Mouse (Mus musculus) neural tube, embryonic 12.5 days (tissue): ENCODE measurements around the gene Stard13. TPM values are rescaled to one million over a fixed set of nuclear protein-coding genes. Genes with fewer than 3 reads are reported as not detected.
A peak's percentile ranks its signal among the peaks of the same experiment; 100 is the strongest.

Experiments used
- ATAC-seq: fragments of 200-750 bp; cut with Nextera tagmentation; 2 replicates; pipeline ENCODE4 v1.8.0; 2017; ENCODE audit warnings: low read depth, mild to moderate bottlenecking, moderate TSS enrichment, moderate library complexity; ENCODE audit not compliant: low FRiP score
- H3K27ac ChIP-seq: fragments of 300-500 bp; sonication (generic); 2 replicates; pipeline ENCODE4 v1.5.1; 2016
- H3K27me3 ChIP-seq: fragments of 300-500 bp; sonication (generic); replicated peaks from 2 replicates; pipeline ENCODE4 v1.6.1; 2016; ENCODE audit warnings: mild to moderate bottlenecking
- H3K36me3 ChIP-seq: fragments of 300-500 bp; sonication (generic); 2 replicates; pipeline ENCODE4 v1.6.1; 2016; ENCODE audit warnings: mild to moderate bottlenecking
- H3K4me1 ChIP-seq: fragments of 300-500 bp; sonication (generic); 2 replicates; pipeline ENCODE4 v1.6.1; 2016
- H3K4me2 ChIP-seq: fragments of 300-500 bp; sonication (generic); replicated peaks from 2 replicates; pipeline ENCODE4 v1.6.1; 2016; ENCODE audit warnings: mild to moderate bottlenecking
- H3K4me3 ChIP-seq: fragments of 300-500 bp; sonication (generic); 2 replicates; pipeline ENCODE4 v1.5.1; 2016
- H3K9ac ChIP-seq: fragments of 300-500 bp; sonication (generic); 2 replicates; pipeline ENCODE4 v1.6.1; 2016; ENCODE audit warnings: mild to moderate bottlenecking
- H3K9me3 ChIP-seq: fragments of 300-500 bp; sonication (generic); 2 replicates; pipeline ENCODE4 v1.6.1; 2016; ENCODE audit warnings: mild to moderate bottlenecking
- WGBS: fragments of 180-500 bp; shearing (Covaris S2); methylation state at CpG from one replicate; pipeline ENCODE4 v1.1.7; 2016; 5-methylcytosine and 5-hydroxymethylcytosine counted together
- polyA plus RNA-seq: library from polyadenylated mRNA; unstranded; fragments of >200 nt; fragmentation: Nextera tagmentation; extraction: Ambion mirVana; gene quantifications from 2 replicates; pipeline ENCODE4 v1.2.1, GENCODE M21; 2016

The Stard13 gene
- polyA plus RNA-seq, 1 experiment from 2014 or later = 11.2 TPM

GRCm38 (mm10) chr5:151148079-151148478 lies 85.6 kb downstream of the Stard13 start:
- H3K4me3 ChIP-seq = no peak overlapping the region
- H3K27ac ChIP-seq = no peak overlapping the region
- H3K4me2 ChIP-seq = no peak overlapping the region
- H3K27me3 ChIP-seq = no peaks in the 10 kb centered on the region
- H3K36me3 ChIP-seq = no peaks in the 10 kb centered on the region
- peaks cover 12% of the 10 kb centered on the region for H3K4me1 ChIP-seq
- no peak for ATAC-seq
- no peak overlapping the region for H3K9ac ChIP-seq
- WGBS = 81% methylated on average over 4 of the region's 4 CpGs
- no peaks in the 10 kb centered on the region for H3K9me3 ChIP-seq

GRCm38 (mm10) chr5:151145807-151146206 lies 87.8 kb downstream of the Stard13 start:
- H3K27me3 ChIP-seq = no peaks in the 10 kb centered on the region
- H3K4me3 ChIP-seq = no peak overlapping the region
- H3K4me2 ChIP-seq = no peak overlapping the region
- ATAC-seq = no peak
- no peak overlapping the region for H3K27ac ChIP-seq
- H3K9me3 ChIP-seq = no peaks in the 10 kb centered on the region
- no peak overlapping the region for H3K9ac ChIP-seq
- H3K36me3 ChIP-seq = no peaks in the 10 kb centered on the region
- 49% methylated on average over 5 of the region's 5 CpGs for WGBS
- peaks cover 25% of the 10 kb centered on the region for H3K4me1 ChIP-seq

GRCm38 (mm10) chr5:151143955-151144354 lies 89.7 kb downstream of the Stard13 start:
- Histone ChIP-seq H3K9me3 (no peaks in the 10 kb centered on the region), H3K4me1 (peaks cover 25% of the 10 kb centered on the region), H3K36me3 (no peaks in the 10 kb centered on the region), H3K9ac (no peak overlapping the region), H3K4me2 (no peak overlapping the region), H3K4me3 (no peak overlapping the region), H3K27ac (peak overlapping the region; percentile 20; the same call in 1 of the 2 replicates), H3K27me3 (no peaks in the 10 kb centered on the region)
- ATAC-seq = no peak
- 63% methylated on average over 5 of the region's 5 CpGs for WGBS

GRCm38 (mm10) chr5:151142671-151143601 lies 90.7 kb downstream of the Stard13 start:
- H3K9ac ChIP-seq = no peak overlapping the region
- H3K27ac ChIP-seq = peak overlapping the region; percentile 57; the same call in 1 of the 2 replicates
- H3K36me3 ChIP-seq = no peaks in the 10 kb centered on the region
- no peaks in the 10 kb centered on the region for H3K9me3 ChIP-seq
- WGBS = 12% methylated on average over 11 of the region's 11 CpGs
- peak; percentile 84 for ATAC-seq
- H3K4me1 ChIP-seq = peaks cover 25% of the 10 kb centered on the region
- H3K27me3 ChIP-seq = no peaks in the 10 kb centered on the region
- H3K4me3 ChIP-seq = no peak overlapping the region
- H3K4me2 ChIP-seq = peak overlapping the region; percentile 2

- Histone ChIP-seq H3K4me3 (no peak overlapping the region), H3K9ac (no peak overlapping the region), H3K9me3 (no peaks in the 10 kb centered on the region), H3K4me2 (no peak overlapping the region), H3K4me1 (peaks cover 25% of the 10 kb centered on the region), H3K27me3 (no peaks in the 10 kb centered on the region), H3K27ac (no peak overlapping the region), H3K36me3 (no peaks in the 10 kb centered on the region)
- ATAC-seq = peak; percentile 61; the same call in 1 of the 2 replicates
- WGBS = 45% methylated on average over 5 of the region's 5 CpGs
These were observed 91.4 kb downstream of the Stard13 start for GRCm38 (mm10) chr5:151142241-151142640.

GRCm38 (mm10) chr5:151137901-151138300 lies 95.7 kb downstream of the Stard13 start:
- peaks cover 3% of the 10 kb centered on the region; the same call in 1 of the 2 replicates for H3K9me3 ChIP-seq
- no peaks in the 10 kb centered on the region for H3K27me3 ChIP-seq
- no peaks in the 10 kb centered on the region for H3K36me3 ChIP-seq
- WGBS = 90% methylated on average over 5 of the region's 5 CpGs
- no peak overlapping the region for H3K4me3 ChIP-seq
- H3K9ac ChIP-seq = no peak overlapping the region
- no peak overlapping the region for H3K27ac ChIP-seq
- no peak for ATAC-seq
- no peak overlapping the region for H3K4me2 ChIP-seq
- peaks cover 11% of the 10 kb centered on the region for H3K4me1 ChIP-seq

GRCm38 (mm10) chr5:151137311-151137710 lies 96.3 kb downstream of the Stard13 start:
- Histone ChIP-seq H3K4me3 (no peak overlapping the region), H3K4me1 (peaks cover 6% of the 10 kb centered on the region), H3K9ac (no peak overlapping the region), H3K27ac (no peak overlapping the region), H3K36me3 (no peaks in the 10 kb centered on the region), H3K9me3 (peaks cover 3% of the 10 kb centered on the region; the same call in 1 of the 2 replicates), H3K27me3 (no peaks in the 10 kb centered on the region), H3K4me2 (no peak overlapping the region)
- WGBS = 85% methylated on average over 4 of the region's 4 CpGs
- no peak for ATAC-seq

GRCm38 (mm10) chr5:151135965-151136364 lies 97.7 kb downstream of the Stard13 start:
- H3K9me3 ChIP-seq = peaks cover 3% of the 10 kb centered on the region; the same call in 1 of the 2 replicates
- WGBS = 76% methylated on average over 6 of the region's 6 CpGs

GRCm38 (mm10) chr5:151135078-151135826 lies 98.4 kb downstream of the Stard13 start:
- Histone ChIP-seq H3K4me2 (no peak overlapping the region), H3K27ac (no peak overlapping the region), H3K36me3 (no peaks in the 10 kb centered on the region), H3K4me1 (no peaks in the 10 kb centered on the region; the same call in 1 of the 2 replicates), H3K27me3 (no peaks in the 10 kb centered on the region), H3K9ac (no peak overlapping the region), H3K9me3 (peaks cover 3% of the 10 kb centered on the region; the same call in 1 of the 2 replicates), H3K4me3 (no peak overlapping the region)
- no peak for ATAC-seq
- WGBS = 85% methylated on average over 8 of the region's 8 CpGs

More at GRCm38 (mm10) chr5:151135965-151136364, 97.7 kb downstream of the Stard13 start:
- ATAC-seq = no peak
- Histone ChIP-seq H3K9ac (no peak overlapping the region), H3K27ac (no peak overlapping the region), H3K4me2 (no peak overlapping the region), H3K36me3 (no peaks in the 10 kb centered on the region), H3K27me3 (no peaks in the 10 kb centered on the region), H3K4me1 (no peaks in the 10 kb centered on the region; the same call in 1 of the 2 replicates), H3K4me3 (no peak overlapping the region)

- no peak overlapping the region for H3K4me3 ChIP-seq
- WGBS = 93% methylated on average over 4 of the region's 4 CpGs
- no peak overlapping the region for H3K4me2 ChIP-seq
- peaks cover 3% of the 10 kb centered on the region; the same call in 1 of the 2 replicates for H3K9me3 ChIP-seq
- no peaks in the 10 kb centered on the region for H3K36me3 ChIP-seq
- H3K27me3 ChIP-seq = no peaks in the 10 kb centered on the region
- ATAC-seq = no peak
- no peak overlapping the region for H3K9ac ChIP-seq
- no peaks in the 10 kb centered on the region; the same call in 1 of the 2 replicates for H3K4me1 ChIP-seq
- H3K27ac ChIP-seq = no peak overlapping the region
These were observed 99.4 kb downstream of the Stard13 start for GRCm38 (mm10) chr5:151134202-151134601.

- 91% methylated on average over 14 of the region's 14 CpGs for WGBS
- H3K9ac ChIP-seq = no peak overlapping the region
- no peak overlapping the region for H3K4me2 ChIP-seq
- H3K4me3 ChIP-seq = no peak overlapping the region
- H3K27ac ChIP-seq = no peak overlapping the region
- peaks cover 3% of the 10 kb centered on the region; the same call in 1 of the 2 replicates for H3K9me3 ChIP-seq
- H3K27me3 ChIP-seq = no peaks in the 10 kb centered on the region
- H3K4me1 ChIP-seq = no peaks in the 10 kb centered on the region; the same call in 1 of the 2 replicates
- no peaks in the 10 kb centered on the region for H3K36me3 ChIP-seq
- no peak for ATAC-seq
These were observed 99.9 kb downstream of the Stard13 start for GRCm38 (mm10) chr5:151133744-151134143.

GRCm38 (mm10) chr5:151129762-151130161 lies 103.9 kb downstream of the Stard13 start:
- Histone ChIP-seq H3K4me2 (no peak overlapping the region), H3K27me3 (no peaks in the 10 kb centered on the region), H3K9ac (no peak overlapping the region), H3K4me3 (no peak overlapping the region), H3K9me3 (no peaks in the 10 kb centered on the region), H3K36me3 (no peaks in the 10 kb centered on the region), H3K4me1 (peaks cover 5% of the 10 kb centered on the region; the same call in 1 of the 2 replicates), H3K27ac (no peak overlapping the region)
- 80% methylated on average over 2 of the region's 2 CpGs for WGBS
- ATAC-seq = no peak
